Mouse (Mus musculus) cerebellum, adult (tissue): ENCODE data around the gene Gm20388.

ENCODE experiments used
- ATAC-seq: cut with Nextera tagmentation; 2 replicates; pipeline ENCODE4 v1.9.2; 2017; ENCODE audit warnings: mild to moderate bottlenecking, moderate library complexity, mixed read lengths; ENCODE audit not compliant: insufficient number of reproducible peaks, low FRiP score, low TSS enrichment

Gene Gm20388

DNA sequence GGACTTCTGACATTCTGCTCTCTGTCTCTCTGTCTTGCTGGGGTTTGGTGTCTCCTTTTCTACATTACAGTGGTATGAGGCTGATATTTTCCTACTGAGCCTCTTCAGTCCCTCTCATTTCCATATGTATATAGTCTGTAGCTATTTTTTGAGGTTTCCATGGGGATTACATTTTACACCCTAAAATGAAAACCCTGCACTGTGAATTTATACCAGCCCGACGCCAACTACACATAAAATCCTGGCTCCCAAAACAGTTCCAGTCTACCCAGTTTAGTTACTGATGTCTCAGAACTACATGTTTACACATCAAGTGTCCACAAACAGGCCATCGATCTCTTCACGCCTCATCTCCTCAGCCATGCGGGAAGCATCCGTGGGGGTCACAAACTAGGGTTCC lies 3816.1 kb downstream of the Gm20388 start:
- ATAC-seq, result no peak

DNA sequence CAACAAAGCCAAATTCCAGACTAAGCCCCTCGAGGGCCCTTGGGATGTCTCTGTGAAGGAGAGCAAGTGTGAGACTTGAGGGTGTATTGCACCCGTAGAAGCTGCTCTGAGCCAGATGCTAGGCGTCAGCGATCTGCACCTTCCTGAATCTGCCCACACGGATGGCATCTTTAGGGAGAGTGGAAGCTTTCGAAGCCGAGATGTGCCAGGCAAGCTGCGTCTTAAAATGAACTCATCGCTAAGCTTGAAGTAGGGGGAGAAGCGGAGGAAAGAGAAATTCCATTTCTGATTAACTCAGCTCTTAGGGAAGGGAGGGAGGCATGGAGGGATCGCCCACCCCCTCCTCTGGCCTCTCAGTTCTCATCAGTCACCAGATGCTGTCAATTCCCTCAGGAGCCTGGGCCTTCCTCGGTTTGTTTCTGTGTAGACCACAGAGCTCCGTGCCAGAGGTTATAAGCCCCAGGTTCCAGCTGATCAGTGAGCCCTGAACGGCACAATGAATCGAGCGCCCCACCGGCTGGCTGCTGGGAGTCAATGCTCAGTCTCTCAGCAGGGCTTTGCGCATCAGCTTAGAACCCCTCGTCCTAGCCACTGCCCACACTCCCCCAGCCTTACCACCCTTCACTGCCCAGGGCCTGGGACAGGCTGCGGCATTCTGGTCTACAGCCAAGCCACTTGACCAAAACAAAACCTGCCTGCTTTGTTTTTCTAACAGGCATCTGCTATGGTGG lies 3818.6 kb downstream of the Gm20388 start:
- no peak for ATAC-seq

DNA sequence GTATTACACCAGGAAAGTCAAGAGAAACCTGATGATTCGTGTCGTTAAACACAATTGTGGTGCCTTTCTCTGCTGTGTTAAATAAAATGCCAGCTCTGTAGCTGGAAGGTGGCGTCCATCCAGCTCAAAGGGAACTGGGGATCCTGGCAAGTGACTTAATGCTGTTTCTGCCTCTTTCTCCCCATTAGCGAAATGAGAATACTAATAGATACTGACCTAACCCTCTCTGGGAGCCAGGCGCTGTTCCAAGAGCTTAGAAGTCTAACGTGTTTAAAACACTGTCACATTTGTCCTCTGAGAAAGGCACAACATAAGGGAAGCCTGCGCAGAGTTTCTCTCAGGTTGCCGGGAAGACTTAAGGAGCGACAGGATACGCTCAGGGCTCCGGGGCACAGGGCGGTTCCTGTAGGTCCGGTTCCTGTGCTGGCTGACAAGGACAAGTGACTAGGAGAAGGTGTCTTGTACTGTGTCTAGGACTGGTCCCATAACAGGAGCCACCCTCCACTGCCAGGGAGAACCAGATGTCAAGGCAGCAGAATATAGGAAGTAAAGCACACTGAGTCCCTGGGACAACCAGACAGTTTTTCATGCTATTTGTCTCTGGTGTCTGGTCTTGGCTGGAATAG lies 3819.3 kb downstream of the Gm20388 start:
- ATAC-seq, result no peak

DNA sequence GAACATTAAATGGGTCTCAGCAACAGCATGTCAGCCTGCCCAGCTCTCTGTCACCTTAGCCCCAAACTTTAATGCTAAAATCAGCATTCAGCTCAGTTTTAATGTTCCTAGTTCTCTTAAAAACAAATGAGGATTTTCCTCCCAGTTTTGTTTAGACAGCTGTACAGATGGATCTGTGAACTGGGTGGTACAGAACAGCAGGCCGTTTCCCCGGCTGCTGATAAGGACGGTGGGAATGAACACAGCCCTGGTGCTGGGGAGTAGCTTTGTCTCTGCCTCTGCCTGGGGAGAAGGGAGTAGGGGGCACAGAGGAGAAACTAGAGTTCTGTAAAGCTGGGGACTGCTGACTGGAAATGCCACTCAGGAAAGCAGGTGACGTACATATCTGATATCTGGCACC lies 3821.7 kb downstream of the Gm20388 start:
- no peak for ATAC-seq

DNA sequence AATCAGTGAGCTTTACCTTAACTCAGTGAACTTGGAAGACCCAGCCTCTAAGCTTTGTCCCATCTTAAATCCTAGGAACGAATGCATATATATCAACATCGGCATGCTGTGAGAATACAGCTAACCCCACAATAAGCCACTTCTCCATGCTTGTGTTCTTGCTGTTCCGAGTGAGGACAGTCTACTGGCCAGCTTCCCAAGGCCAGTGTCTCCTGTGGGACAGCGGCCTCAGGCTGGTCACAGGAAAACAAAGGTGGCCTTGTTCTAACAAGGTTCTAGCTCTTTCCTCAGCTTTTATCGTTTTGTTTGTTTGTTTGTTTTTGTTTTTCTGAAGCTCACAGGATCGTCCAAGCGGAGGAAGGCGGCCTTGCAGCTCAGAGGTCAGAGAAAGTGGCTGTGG lies 3823.8 kb downstream of the Gm20388 start:
- ATAC-seq, result no peak

DNA sequence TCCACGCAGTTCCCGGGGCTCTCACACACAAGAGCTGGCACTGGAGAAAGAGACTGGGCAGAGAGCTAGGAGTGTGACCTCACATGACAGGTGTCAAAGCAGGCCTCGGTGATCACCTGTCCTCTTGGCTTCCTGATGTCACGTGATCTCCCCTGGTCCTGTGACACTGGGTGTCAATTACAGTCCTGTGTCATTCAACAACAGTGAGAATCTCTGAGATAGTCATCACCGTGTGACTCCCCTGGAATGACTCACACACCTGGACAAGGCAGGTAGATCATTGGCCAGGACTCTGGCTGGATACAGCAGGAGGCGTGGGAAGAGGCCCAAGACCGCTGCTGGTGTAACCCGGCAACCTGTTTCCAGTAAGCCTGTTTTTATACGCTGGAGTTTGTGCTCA lies 3826.3 kb downstream of the Gm20388 start:
- ATAC-seq, result no peak

DNA sequence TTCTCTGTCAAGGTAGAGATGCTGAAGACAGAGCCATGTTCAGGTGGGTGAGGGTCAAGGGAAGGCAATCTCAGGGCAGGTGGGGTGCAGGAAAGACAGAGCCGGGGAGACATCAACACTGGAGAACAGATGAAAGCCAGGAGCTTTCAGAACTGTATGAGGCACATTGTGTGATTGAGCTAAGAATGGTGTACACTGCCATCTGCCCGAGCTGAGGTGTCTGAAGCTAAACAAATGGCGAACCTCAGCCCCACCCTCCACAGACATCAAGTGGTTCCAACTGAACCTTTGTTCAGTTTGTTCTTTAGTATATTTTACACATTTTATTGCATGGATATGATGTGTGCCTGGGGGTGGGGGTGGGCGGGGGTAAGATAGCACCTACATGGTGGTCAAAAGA lies 3829.6 kb downstream of the Gm20388 start:
- no peak for ATAC-seq

DNA sequence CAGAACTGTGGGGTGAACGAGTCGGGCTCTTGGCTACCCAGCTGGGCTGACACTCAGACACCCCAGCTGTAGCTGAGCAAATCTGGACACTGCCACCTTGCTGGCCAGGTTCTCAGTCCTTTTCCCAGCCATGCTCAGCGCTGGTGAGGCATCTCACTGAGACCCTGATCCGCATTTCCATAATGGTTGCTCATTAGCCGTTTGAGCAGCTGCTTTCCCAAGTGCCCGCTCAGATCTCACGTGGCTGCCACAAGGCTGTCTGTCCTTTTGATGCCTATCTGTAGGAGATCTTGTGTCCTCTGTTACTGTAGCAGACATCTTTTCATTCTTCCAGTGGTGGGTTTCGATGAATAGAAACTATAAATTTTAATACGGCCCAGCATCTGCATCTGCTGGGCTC lies 3830.6 kb downstream of the Gm20388 start:
- no peak for ATAC-seq

DNA sequence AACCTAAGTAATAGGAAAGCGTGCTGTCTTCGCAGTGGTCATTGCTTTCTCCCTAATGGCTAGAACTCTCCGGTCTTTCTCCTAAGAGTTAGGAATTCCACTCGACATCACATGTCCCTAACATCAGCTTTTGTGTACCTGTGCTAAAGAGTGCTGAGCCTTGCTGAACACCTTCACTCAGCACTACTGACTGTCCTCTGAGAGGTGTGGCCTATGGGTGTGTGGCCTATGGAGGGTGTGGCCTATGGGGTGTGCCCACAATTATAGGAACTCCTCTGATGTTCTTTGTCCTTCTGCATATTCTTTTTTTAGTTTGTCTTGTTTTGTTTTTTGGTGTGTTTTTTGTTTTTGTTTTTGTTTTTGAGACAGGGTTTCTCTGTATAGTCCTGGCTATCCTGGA lies 3835.8 kb downstream of the Gm20388 start:
- no peak for ATAC-seq

DNA sequence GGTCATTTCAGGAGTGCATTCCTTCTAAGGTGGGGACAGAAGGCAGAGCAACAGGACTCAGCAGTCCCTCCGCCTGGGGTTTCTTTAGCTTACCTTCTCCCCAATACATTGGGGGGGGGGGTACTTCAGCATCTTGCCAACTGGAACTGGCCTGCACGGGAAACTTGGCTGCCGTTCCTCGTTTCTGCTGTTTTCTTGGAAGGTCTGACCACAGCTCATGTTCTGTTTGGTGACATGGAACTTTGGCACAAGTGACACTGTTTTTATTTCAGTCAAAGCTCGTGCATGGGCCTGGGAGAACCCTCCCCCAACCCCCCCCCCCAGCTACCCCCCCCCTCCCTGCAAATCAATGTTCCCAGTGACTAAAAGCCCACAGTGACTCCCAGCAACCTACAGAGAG lies 3837.1 kb downstream of the Gm20388 start:
- no peak for ATAC-seq

DNA sequence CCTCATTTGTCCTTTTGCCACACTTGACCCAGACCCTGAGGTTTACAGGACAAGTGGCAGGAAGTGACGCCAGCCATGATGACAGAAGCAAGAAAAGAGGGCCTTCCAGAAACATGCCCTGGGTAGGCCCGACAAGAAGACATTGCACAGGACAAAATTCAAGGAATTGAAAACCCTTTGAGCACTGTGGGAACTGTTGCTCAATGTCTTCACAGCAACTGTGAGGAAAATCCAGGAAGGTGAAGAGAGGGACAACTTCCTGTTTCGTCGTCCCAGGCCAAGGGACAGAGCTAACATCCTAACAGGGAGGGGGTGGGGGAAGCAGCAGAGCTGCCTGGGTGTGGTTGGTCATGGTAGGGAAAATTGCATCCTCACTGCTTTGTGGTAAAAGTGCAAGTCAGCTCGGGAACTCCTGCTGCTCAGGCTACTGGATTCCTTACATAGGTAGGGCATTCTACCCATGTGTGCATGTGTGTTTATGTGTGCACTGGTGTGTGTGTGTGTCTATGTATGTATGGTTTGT lies 3839.6 kb downstream of the Gm20388 start:
- ATAC-seq, result no peak

DNA sequence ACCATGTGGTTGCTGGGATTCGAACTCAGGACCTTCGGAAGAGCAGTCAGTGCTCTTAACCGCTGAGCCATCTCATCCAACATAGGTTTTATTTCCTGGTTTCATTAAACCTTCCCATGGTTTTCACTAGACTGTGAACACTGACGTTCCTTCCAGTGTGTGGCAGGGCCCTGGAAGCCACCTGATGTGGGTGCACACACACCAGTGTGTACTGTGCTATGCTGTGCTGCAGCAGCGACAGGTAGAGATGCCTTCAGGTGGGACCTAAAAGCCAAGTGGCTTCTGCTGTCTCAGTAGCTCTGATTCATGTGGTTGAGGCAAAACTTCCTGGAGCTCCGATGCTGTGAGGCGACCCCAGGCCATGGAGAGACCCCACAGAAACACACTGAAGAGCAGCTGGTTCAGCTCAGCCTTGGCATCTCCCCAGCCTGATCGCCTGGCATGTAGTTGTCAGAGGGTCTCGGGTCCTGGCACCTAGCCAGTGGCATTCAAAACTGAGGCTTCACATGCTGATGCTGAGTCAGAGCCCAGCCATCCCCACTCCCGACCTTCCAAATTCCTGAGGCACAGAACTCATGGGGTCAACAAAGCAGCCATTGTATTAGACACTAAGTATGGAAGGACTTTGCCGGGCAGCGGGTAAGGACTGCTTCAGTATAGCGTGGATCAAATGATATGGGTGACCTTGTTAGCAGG lies 3842.3 kb downstream of the Gm20388 start:
- ATAC-seq, result no peak

DNA sequence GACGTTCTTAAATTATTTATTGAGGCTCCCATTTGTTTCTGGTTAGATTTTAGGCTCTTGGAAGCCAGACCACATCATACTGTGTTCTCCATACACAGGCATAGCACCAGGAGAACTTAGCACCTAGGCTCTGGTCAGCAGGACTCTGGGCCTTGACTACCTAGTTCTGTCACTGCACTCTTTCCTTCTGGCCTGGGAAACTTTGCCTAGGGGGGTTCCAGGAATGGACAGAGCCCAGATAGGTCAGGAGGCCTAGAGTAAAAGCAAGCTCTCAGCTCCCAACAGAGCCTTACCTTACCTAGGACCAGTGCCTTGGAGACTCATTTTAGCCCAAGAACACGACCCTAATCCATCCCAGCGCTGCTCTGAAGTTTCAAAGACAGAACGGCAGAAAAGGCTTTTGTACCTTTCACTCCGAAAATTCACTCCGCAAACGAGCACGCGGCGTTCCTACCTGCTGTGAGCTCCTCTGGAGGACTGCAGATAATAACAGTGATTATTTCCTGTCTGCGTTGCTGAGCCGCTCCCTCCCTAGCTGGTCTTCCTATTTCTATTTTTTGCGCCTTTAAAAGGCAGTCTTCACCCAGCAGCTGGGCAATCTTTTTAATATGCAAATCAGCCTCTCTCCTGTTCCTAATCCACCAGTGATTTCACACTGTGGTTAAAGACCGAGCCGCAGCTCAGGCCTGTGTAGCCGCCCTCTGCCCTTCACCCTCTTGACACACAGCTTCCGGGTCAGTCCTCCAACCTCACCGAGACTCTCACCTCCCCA lies 3843.1 kb downstream of the Gm20388 start:
- no peak for ATAC-seq

DNA sequence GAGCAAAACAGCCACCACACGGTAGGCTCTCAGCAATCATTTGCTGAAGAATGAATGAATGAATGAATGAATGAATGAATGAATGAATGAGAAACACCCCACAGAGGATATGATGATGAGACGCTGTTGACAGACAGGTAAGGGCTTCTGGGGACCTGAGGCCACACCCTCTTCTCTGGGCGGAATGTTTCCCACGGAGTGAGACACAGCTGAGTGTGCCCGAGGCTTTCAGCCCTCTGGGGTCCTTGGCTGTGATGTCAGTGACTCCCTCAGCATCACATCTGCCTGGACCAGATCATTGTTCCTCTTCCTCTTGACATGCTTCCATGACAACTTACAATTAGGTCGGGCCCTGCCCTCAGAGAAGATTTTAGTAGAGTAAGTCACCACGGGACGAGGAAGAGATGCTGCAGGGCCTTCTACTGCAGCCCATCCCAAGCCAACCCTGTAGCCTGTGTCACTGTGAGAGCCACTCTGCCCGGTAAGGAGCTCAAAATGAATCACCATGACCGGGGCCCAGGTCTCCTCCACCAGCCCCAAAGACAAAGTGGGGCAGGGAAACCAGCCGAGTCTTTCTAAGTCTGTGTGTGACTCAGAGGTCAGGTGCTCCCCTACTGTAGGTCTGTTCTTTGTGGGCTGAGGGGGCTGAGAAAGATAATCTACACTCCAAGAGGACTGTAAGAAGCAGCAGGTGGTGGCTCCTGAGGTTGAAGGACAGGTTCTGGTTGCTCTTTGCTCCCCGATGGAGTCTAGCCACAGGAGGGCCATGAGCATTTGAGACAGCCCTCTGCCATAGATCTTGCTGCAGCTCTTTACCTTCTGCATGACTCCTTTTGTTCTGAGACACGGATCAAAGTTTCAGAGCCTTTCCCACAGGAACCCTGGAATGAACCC lies 3844.1 kb downstream of the Gm20388 start:
- ATAC-seq, result no peak

DNA sequence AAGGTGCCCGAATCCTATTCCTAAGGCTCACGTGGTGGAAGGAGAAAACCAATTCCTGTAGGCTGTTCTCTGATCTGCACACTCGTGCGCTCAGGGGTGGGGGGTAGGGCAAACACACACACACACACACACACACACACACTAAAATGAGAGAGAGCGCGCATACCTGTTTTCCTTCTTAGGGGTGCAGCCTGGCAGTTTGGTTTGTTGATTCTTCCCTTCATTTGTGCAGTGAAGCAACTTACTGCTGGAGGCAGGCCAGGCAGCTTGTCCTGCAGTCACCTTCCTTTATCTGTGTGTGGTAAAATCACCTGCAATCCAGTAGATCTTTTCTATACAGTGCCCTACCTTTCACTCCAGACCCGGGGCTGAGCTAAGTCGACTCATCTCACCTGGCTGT lies 3846.3 kb downstream of the Gm20388 start:
- no peak for ATAC-seq

DNA sequence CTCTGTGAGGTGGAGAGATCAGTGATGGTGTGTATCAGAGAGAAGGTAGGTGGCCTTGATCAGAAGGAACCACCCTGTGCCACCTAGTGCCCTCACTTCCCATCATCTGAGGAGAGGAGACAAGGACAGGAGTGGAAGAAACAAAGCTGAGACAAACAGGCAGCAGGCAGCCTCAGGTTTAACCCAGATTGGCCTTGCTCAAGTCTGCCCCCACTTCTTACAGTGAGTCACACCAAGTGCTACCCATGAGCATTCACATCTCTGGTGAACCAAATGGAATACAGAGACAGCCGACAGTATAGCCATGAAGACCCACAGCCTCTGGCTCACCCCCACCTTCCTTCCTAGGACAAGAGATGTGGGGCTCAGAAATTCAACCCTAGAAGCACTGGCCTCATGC lies 3848.3 kb downstream of the Gm20388 start:
- ATAC-seq, result no peak

DNA sequence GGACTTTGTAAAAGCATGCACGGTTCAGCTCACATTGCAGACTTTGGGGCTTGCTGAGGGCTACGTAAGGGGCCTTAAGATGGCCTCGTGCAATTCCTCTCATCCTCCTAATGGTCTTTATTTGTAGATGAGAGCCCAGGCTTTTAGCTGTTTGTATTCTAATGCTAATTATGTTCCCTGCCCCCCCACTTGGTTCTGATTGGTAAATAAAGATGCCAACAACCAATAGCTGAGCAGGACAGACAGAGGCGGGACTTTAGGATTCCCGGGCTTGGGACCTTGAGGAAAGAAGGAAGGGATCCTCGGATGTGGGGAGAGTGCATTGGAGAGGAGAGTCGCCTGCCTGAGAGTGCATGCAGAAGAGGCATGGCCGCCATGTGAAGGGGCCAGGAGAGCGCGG lies 3849.3 kb downstream of the Gm20388 start:
- no peak for ATAC-seq

DNA sequence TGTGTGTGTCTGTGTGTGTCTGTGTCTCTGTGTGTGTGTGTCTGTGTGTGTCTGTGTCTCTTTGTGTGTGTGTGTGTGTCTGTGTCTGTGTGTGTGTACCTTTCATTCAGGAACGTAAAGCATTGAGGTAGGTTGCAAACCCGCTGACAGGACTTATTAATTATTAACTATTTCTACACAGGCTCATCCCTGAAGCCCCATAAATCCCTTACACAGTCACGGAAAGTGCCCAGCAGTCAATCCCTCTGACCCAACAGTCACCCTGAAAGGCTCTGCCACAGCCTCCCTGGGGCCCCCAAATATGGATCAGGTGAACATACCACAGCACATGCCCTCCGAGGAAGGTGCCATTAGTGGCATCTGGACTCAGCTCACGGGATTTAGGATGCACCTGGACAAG lies 3849.9 kb downstream of the Gm20388 start:
- ATAC-seq, result no peak

DNA sequence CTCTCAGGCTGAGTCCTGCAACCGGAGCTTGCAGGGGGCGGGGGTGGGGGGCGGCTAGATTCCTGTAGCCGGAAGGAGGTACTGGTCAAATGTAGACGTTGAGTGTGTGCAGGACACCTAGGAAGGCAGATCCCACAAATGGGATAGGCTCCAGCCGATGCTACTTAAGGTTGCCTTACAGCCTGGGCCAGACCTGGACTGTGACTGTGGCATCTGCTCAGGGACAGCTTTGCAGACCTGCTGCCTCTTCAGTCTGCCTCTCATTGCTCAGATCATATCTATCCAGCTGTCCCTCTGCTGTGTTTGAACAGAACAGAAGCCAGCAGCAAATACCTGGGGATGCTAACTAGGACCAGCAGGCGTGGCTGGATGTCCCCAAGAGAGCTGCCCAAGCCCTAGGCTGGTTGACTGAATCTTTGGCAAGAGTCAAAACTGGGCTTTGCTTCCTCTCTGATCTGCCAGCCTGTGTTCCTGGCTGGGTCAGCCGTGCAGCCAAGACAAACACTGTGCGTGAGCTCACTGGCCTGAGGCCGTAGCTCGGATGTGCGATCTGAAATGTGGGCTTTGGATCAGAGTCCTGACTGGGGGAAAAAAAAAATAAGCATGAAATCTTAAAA lies 3850.7 kb downstream of the Gm20388 start:
- ATAC-seq, result peak; percentile 78
